Comparison of ENCODE assay signal across 26 mouse cellular contexts in the genomic region with DNA sequence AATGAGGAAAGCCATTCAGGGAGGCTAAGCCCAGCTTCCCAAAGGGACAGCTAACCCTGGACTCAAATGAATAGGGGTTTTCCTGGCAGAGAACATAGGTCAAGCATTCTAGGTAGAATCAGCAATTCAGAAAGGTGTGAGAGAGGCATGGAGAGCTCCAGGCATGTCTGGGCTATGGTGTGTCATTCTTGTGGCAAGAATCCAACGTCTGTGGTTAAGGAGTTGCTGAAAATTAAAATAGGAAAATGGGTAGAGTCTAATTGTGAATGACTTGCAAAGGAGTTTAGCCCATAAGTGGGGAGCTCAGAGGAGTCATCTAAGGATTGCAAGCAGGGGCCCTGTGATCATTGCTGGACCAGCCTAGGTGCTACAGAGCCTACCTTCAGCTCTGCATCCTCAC. TPM values are rescaled to one million over a fixed set of nuclear protein-coding genes. Genes with fewer than 3 reads are reported as not detected.
DNase-seq lines count a peak whose midpoint lies in the region; TF ChIP-seq lines count a peak whose summit lies in the region.
"Had no signal": no experiment of that assay in that cellular context is flagged by ENCODE, and none has a peak within 500 bp of the region (broad histone marks: within the 10 kb centered on the region; RNA-seq: fewer than 3 reads in every experiment).

No protein-coding gene starts in this region.

- TF ChIP-seq POLR2A in embryonic fibroblast, embryonic 13.5 days (IDR thresholded peaks at IDR 0.05; ENCODE audit: low read depth, low read length) = no peak

- no peaks in the 10 kb centered on the region for H3K4me1 ChIP-seq in embryonic fibroblast, embryonic 13.5 days (ENCODE audit: control insufficient read depth, insufficient read depth, low read length)
- H3K4me1 ChIP-seq in heart, embryonic 10.5 days = no peaks in the 10 kb centered on the region
- H3K4me1 ChIP-seq: embryonic facial prominence, embryonic 13.5 days; forebrain, embryonic 13.5 days; forebrain, embryonic 15.5 days had no signal

- no peaks in the 10 kb centered on the region for H3K36me3 ChIP-seq in heart, embryonic 10.5 days
- H3K36me3 ChIP-seq: embryonic facial prominence, embryonic 13.5 days; forebrain, embryonic 15.5 days had no signal

- DNase-seq in 3T3-L1 (ENCODE audit: low read depth, low spot score) (peak; percentile 67), 416B (ENCODE audit: low read depth) (peak; percentile 5), NIH3T3 (ENCODE audit: low read depth) (peak; percentile 11)
- DNase-seq in kidney, adult 18-20 months = no peak
- no peak for DNase-seq in right cerebral cortex, adult 2 months (ENCODE audit: low spot score in 2 of 2)
- DNase-seq in lung, postnatal 14 days = no peak
- DNase-seq in heart, embryonic 10.5 days (ENCODE audit: low spot score) = no peak
- DNase-seq: adrenal gland, adult 8-10 months; adrenal gland, postnatal 14 days; adrenal gland, postnatal 36 days; cerebellum, adult 11-12 months; cerebellum, adult 2 months; cerebellum, adult 9-10 months; cerebellum, postnatal 10 days; cerebellum, postnatal 25 days; forebrain, postnatal 0 days had no signal

- no peak for TF ChIP-seq CTCF in embryonic fibroblast, embryonic 13.5 days (IDR thresholded peaks at IDR 0.05; ENCODE audit: borderline replicate concordance, insufficient read depth, low read length)

- no peaks in the 10 kb centered on the region for H3K27me3 ChIP-seq in heart, embryonic 10.5 days (ENCODE audit: insufficient read depth, poor library complexity, severe bottlenecking)
- H3K27me3 ChIP-seq: embryonic facial prominence, embryonic 13.5 days; forebrain, embryonic 13.5 days; forebrain, embryonic 15.5 days had no signal

- H3K4me3 ChIP-seq in embryonic fibroblast, embryonic 13.5 days (ENCODE audit: insufficient read depth, low read length) = no peak overlapping the region
- no peak overlapping the region for H3K4me3 ChIP-seq in heart, embryonic 10.5 days
- H3K4me3 ChIP-seq: embryonic facial prominence, embryonic 13.5 days; erythroblast, embryonic 14.5 days; forebrain, embryonic 13.5 days; forebrain, embryonic 15.5 days had no signal

- H3K9me3 ChIP-seq in heart, embryonic 10.5 days = no peaks in the 10 kb centered on the region
- H3K9me3 ChIP-seq: embryonic facial prominence, embryonic 13.5 days; forebrain, embryonic 13.5 days; forebrain, embryonic 15.5 days had no signal

- 33% methylated on average over 1 of the region's 1 CpGs for WGBS in heart, embryonic 10.5 days

- H3K27ac ChIP-seq in embryonic fibroblast, embryonic 13.5 days (ENCODE audit: insufficient read depth, low read length) = peak overlapping the region; percentile 60
- H3K27ac ChIP-seq in heart, embryonic 10.5 days = no peak overlapping the region
- H3K27ac ChIP-seq: embryonic facial prominence, embryonic 13.5 days; forebrain, embryonic 13.5 days; forebrain, embryonic 15.5 days had no signal

RNA-seq across cellular contexts. Expression of a gene that starts 3.6 kb away (rescaled TPM):
- not detected in 2 replicates for polyA plus RNA-seq in embryonic fibroblast, embryonic 13.5 days (2011; ENCODE audit: insufficient read length, low read depth, missing spikeins)
- not detected in 2 replicates for polyA plus RNA-seq in heart, embryonic 10.5 days (2016; fragmentation: Nextera tagmentation; extraction: Ambion mirVana)
- polyA plus RNA-seq: activated CD4-positive, CD25-positive, alpha-beta regulatory T cell, adult 4 months; C2C12; cerebellum, adult 2 months; cortical plate, adult 2 months; embryonic facial prominence, embryonic 11.5 days; embryonic facial prominence, embryonic 13.5 days; erythroblast, embryonic 14.5 days; forebrain, embryonic 11.5 days; forebrain, embryonic 13.5 days; forebrain, embryonic 15.5 days; forebrain, postnatal 0 days had no signal

RNA-seq across cellular contexts. Expression of a gene that starts 17.9 kb away (rescaled TPM):
- polyA plus RNA-seq in embryonic fibroblast, embryonic 13.5 days (2011; ENCODE audit: insufficient read length, low read depth, missing spikeins) = not detected in 2 replicates
- polyA plus RNA-seq in heart, embryonic 10.5 days (2016; fragmentation: Nextera tagmentation; extraction: Ambion mirVana) = not detected in 2 replicates
- polyA plus RNA-seq: activated CD4-positive, CD25-positive, alpha-beta regulatory T cell, adult 4 months; C2C12; cerebellum, adult 2 months; erythroblast, embryonic 14.5 days; forebrain, embryonic 11.5 days; forebrain, embryonic 13.5 days; forebrain, embryonic 15.5 days; forebrain, postnatal 0 days had no signal

RNA-seq across cellular contexts. Expression of a gene that starts 42.0 kb away (rescaled TPM):
- polyA plus RNA-seq in embryonic fibroblast, embryonic 13.5 days (2011; ENCODE audit: insufficient read length, low read depth, missing spikeins) = 111 and 212 TPM in 2 replicates
- not detected in 2 replicates for polyA plus RNA-seq in heart, embryonic 10.5 days (2016; fragmentation: Nextera tagmentation; extraction: Ambion mirVana)
- polyA plus RNA-seq: cerebellum, adult 2 months; cortical plate, adult 2 months; embryonic facial prominence, embryonic 11.5 days; erythroblast, embryonic 14.5 days; forebrain, embryonic 11.5 days; forebrain, embryonic 13.5 days; forebrain, postnatal 0 days had no signal

Comparison
In these comparisons a context has a peak if more than half of its experiments do, and no peak if none do; other contexts are left out.
1. DNase-seq: peak in 3T3-L1 (single experiment), 416B (single experiment) and NIH3T3 (single experiment); none in kidney, adult 18-20 months (single experiment), right cerebral cortex, adult 2 months (0 of 2), lung, postnatal 14 days (single experiment) and heart, embryonic 10.5 days (single experiment).
2. RNA of a gene that starts 42.0 kb away (polyA plus RNA-seq): 111 to 212 TPM in embryonic fibroblast, embryonic 13.5 days; not detected in heart, embryonic 10.5 days; every median in the first group is over 100 times any median in the second.